Mouse (Mus musculus) inflammation-experienced regulatory T-cells (primary cell): Measurements from ENCODE around the gene Serpinb8. TPM values are rescaled to one million over a fixed set of nuclear protein-coding genes. Genes with fewer than 3 reads are reported as not detected.

Source experiments
- polyA plus RNA-seq, 2 experiments: library from polyadenylated mRNA; unstranded; fragments of 100-300 nt; shearing (Covaris generic); gene quantifications; one replicate each; pipeline ENCODE4 v1.2.1; 2017

The Serpinb8 gene
- polyA plus RNA-seq = under 1 TPM; 0.13 to 0.48 TPM

GRCm38 (mm10) chr1:107589691-107590470 lies at the start of gene Serpinb8:
Gene Serpinb8 (plus strand): TSS chr1:107590006.

Other genes starting within 250 kb of the Serpinb8 start
- under 1 TPM in 1 of 2 experiments, not detected in 1; 0.29 TPM for gene Serpinb11, start 228.8 kb upstream of the Serpinb8 start, polyA plus RNA-seq
- under 1 TPM in 1 of 2 experiments, not detected in 1; 0.24 TPM for gene Serpinb7, start 190.4 kb upstream of the Serpinb8 start, polyA plus RNA-seq
- 1 to 10 TPM in 1 of 2 experiments, not detected in 1; 2.3 TPM for gene Serpinb2, start 78.6 kb upstream of the Serpinb8 start, polyA plus RNA-seq